19 mouse cellular contexts compared by ENCODE assay signal in genomic region chr19:57013271-57013677, GRCm38 (mm10). TPM values are rescaled to one million over a fixed set of nuclear protein-coding genes. Genes with fewer than 3 reads are reported as not detected.
A peak's percentile ranks its signal among the peaks of the same experiment; 100 is the strongest.
DNase-seq lines count a peak whose midpoint lies in the region; ATAC-seq and TF ChIP-seq lines count a peak whose summit lies in the region.
"Had no signal": no experiment of that assay in that cellular context is flagged by ENCODE, and none has a peak within 500 bp of the region (broad histone marks: within the 10 kb centered on the region; RNA-seq: fewer than 3 reads in every experiment).

No protein-coding gene starts in this region.

- peak; percentile 12 for DNase-seq in 416B (ENCODE audit: low read depth)
- peak; percentile 31 for DNase-seq in kidney, postnatal 10 days
- DNase-seq in thymus, postnatal 10 days (ENCODE audit: low spot score in 2 of 2) = no peak
- DNase-seq in lung, postnatal 10 days = no peak
- DNase-seq in right cerebral cortex, postnatal 10 days (ENCODE audit: low spot score in 2 of 2) = no peak
- no peak for DNase-seq in spleen, postnatal 10 days (ENCODE audit: low spot score in 2 of 2)
- DNase-seq: cerebellum, adult 11 months; liver, postnatal 0 days; thymus, postnatal 4 days had no signal

- 0 out of 2 replicates have a peak, but pooled peaks have one; percentile 22 for ATAC-seq in common myeloid progenitor, adult 5-6 weeks (replicated peaks; ENCODE audit: low read depth, poor library complexity, severe bottlenecking)
- ATAC-seq: forebrain, embryonic 16.5 days; intestine, postnatal 0 days; liver, postnatal 0 days; midbrain, embryonic 15.5 days had no signal

- H3K36me3 ChIP-seq in C2C12 (ENCODE audit: control insufficient read depth, insufficient read depth) = no peaks in the 10 kb centered on the region
- H3K36me3 ChIP-seq: G1E; heart, embryonic 13.5 days; limb, embryonic 13.5 days; midbrain, embryonic 15.5 days; neural tube, embryonic 12.5 days had no signal

- TF ChIP-seq CTCF in C2C12 (IDR thresholded peaks at IDR 0.05; ENCODE audit: control insufficient read depth, insufficient read depth, insufficient read length) = no peak

- no peaks in the 10 kb centered on the region for H3K79me2 ChIP-seq in C2C12 (ENCODE audit: control insufficient read depth, insufficient read depth)

- no peaks in the 10 kb centered on the region for H3K79me3 ChIP-seq in C2C12 (ENCODE audit: low read depth)

- no peaks in the 10 kb centered on the region for H3K27me3 ChIP-seq in C2C12 (ENCODE audit: control insufficient read depth, insufficient read depth, insufficient read length)

- no peak overlapping the region for H3K4me3 ChIP-seq in C2C12 (ENCODE audit: insufficient read depth, poor library complexity, severe bottlenecking)
- H3K4me3 ChIP-seq: heart, embryonic 13.5 days; limb, embryonic 13.5 days; midbrain, embryonic 15.5 days; neural tube, embryonic 12.5 days had no signal

- no peak overlapping the region for H3ac ChIP-seq in C2C12 (ENCODE audit: control insufficient read depth, insufficient read length, low read depth)

TF ChIP-seq in C2C12, 6 proteins besides CTCF, POLR2A, EP300 and RAD21:
- TF ChIP-seq USF1 (IDR thresholded peaks at IDR 0.05; ENCODE audit: low read depth) = no peak
- TF ChIP-seq FOSL1 (IDR thresholded peaks at IDR 0.05; ENCODE audit: insufficient read depth, low read length, poor library complexity, severe bottlenecking) = no peak
- TF ChIP-seq MAX (IDR thresholded peaks at IDR 0.05) = no peak
- peak; percentile 77 for TF ChIP-seq CEBPB (IDR thresholded peaks at IDR 0.05; ENCODE audit: low read depth)
- TF ChIP-seq MYOG (IDR thresholded peaks at IDR 0.05; ENCODE audit: control insufficient read depth, extremely low read depth, insufficient read length) = no peak
- TF ChIP-seq MYOD1 (IDR thresholded peaks at IDR 0.05; ENCODE audit: control insufficient read depth, insufficient read length, low read depth) = peak; percentile 43

RNA-seq across cellular contexts. Expression of gene Afap1l2, which starts 5.2 kb away (rescaled TPM):
- polyA plus RNA-seq in C2C12 (2012; fragmentation: generic; extraction: Trizol) = 0.90 TPM
- total RNA-seq in common myeloid progenitor, adult 5-6 weeks (2017) = not detected in 2 replicates
- total RNA-seq: megakaryocyte progenitor cell, adult 5-6 weeks had no signal
- polyA plus RNA-seq: G1E had no signal

Comparison
In these comparisons a context has a peak if more than half of its experiments do, and no peak if none do; other contexts are left out.
1. DNase-seq: peak in 416B (single experiment) and kidney, postnatal 10 days (single experiment); none in thymus, postnatal 10 days (0 of 2), lung, postnatal 10 days (single experiment), right cerebral cortex, postnatal 10 days (0 of 2) and spleen, postnatal 10 days (0 of 2).